Mouse (Mus musculus) embryonic facial prominence, embryonic 13.5 days (tissue): ENCODE results near the gene Fnbp1. TPM values are rescaled to one million over a fixed set of nuclear protein-coding genes. Genes with fewer than 3 reads are reported as not detected.

ENCODE experiments used
- ATAC-seq: fragments of 200-750 bp; cut with Nextera tagmentation; 2 replicates; pipeline ENCODE4 v1.8.0; 2017; ENCODE audit warnings: low read depth; ENCODE audit not compliant: insufficient number of reproducible peaks, insufficient read depth, low FRiP score, low TSS enrichment
- H3K27ac ChIP-seq: fragments of 300-500 bp; sonication (generic); 2 replicates; pipeline ENCODE4 v1.5.1; 2015; ENCODE audit warnings: moderate library complexity, mild to moderate bottlenecking, inconsistent platforms
- H3K27me3 ChIP-seq: fragments of 300-500 bp; sonication (generic); 2 replicates; pipeline ENCODE4 v1.6.1; 2015; ENCODE audit warnings: mild to moderate bottlenecking, inconsistent platforms
- H3K36me3 ChIP-seq: fragments of 300-500 bp; sonication (generic); 2 replicates; pipeline ENCODE4 v1.6.1; 2015; ENCODE audit warnings: mild to moderate bottlenecking, inconsistent platforms
- H3K4me1 ChIP-seq: fragments of 300-500 bp; sonication (generic); 2 replicates; pipeline ENCODE4 v1.6.1; 2015; ENCODE audit warnings: inconsistent platforms
- H3K4me2 ChIP-seq: fragments of 300-500 bp; sonication (generic); 2 replicates; pipeline ENCODE4 v1.6.1; 2015; ENCODE audit warnings: moderate library complexity, mild to moderate bottlenecking, inconsistent platforms
- H3K4me3 ChIP-seq: fragments of 300-500 bp; sonication (generic); 2 replicates; pipeline ENCODE4 v1.5.1; 2015; ENCODE audit warnings: mild to moderate bottlenecking, inconsistent platforms
- H3K9ac ChIP-seq: fragments of 300-500 bp; sonication (generic); 2 replicates; pipeline ENCODE4 v1.6.1; 2015; ENCODE audit warnings: mild to moderate bottlenecking, inconsistent platforms
- H3K9me3 ChIP-seq: fragments of 300-500 bp; sonication (generic); 2 replicates; pipeline ENCODE4 v1.6.1; 2016; ENCODE audit warnings: inconsistent platforms
- WGBS: fragments of 180-500 bp; shearing (Covaris S2); methylation state at CpG from one replicate; pipeline ENCODE4 v1.1.7; 2015; ENCODE audit warnings: mixed read lengths; 5-methylcytosine and 5-hydroxymethylcytosine counted together
- polyA plus RNA-seq: library from polyadenylated mRNA; unstranded; fragments of >200 nt; fragmentation: Nextera tagmentation; extraction: Ambion mirVana; gene quantifications from 2 replicates; pipeline ENCODE4 v1.2.1, GENCODE M21; 2015

Gene Fnbp1
- polyA plus RNA-seq, 1 experiment from 2014 or later = 29.4 TPM

DNA sequence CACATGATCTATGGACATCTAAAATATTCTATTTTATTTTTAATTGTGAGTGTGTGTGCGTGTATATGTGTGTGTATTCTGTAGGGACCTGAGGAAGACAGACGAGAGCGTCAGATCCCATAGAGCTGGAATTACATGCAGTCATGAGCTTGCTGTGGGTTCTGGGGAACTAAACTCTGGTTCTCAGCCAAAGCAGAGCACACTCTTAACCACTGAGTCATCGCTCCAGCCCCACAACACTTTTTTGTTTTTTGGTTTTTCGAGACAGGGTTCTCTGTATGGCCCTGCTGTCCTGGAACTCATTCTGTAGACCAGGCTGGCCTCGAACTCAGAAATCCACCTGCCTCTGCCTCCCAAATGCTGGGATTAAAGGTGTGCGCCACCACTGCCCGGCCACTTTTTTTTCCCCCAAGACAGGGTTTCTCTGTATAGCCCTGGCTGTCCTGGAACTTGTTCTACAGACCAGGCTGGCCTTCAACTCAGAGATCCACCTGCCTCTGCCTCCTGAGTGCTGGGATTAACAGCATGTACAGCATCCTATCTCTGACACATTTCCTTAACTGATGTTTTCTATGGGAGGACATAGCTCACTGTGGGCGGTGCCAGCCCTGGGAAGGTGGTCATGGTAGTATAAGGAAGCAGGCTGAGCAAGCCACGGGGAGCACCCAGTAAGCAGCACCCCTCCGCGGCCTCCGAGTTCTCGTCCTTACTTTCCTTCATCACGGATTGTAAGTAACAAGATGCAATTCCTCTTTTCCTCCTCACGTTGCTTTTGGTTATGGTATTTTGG is 65.3 kb downstream of the Fnbp1 start:
- Histone ChIP-seq H3K27me3 (no peaks in the 10 kb centered on the region), H3K27ac (no peak overlapping the region), H3K4me3 (no peak overlapping the region), H3K36me3 (peaks cover 41% of the 10 kb centered on the region), H3K4me1 (peaks cover 9% of the 10 kb centered on the region), H3K4me2 (no peak overlapping the region), H3K9me3 (no peaks in the 10 kb centered on the region), H3K9ac (no peak overlapping the region)
- no peak for ATAC-seq
- 89% methylated on average over 16 of the region's 16 CpGs for whole genome bisulfite sequencing

DNA sequence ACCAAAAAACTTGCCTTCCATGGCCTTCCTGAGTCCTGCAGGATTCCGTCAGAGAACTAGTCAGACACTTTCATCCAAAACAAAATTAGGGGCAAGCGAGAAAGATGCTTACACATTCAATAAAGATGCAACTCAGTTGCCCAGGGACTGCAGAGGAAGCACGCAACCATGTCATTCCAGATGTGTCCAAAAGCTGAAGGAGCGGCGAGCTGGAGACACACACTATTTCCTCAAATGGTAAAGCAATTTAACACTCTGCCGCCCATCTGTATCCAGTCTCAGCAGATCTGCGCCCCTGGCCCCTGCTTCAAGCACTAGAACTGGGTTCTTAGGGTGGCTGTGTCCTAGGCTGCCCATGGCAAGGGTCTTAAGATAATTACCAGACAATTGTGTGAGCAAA is 66.0 kb downstream of the Fnbp1 start:
- Histone ChIP-seq H3K4me1 (peaks cover 5% of the 10 kb centered on the region), H3K9ac (no peak overlapping the region), H3K9me3 (no peaks in the 10 kb centered on the region), H3K27me3 (no peaks in the 10 kb centered on the region), H3K4me2 (no peak overlapping the region), H3K4me3 (no peak overlapping the region), H3K27ac (no peak overlapping the region), H3K36me3 (peaks cover 41% of the 10 kb centered on the region)
- 80% methylated on average over 7 of the region's 7 CpGs for WGBS
- no peak for ATAC-seq

GRCm38 (mm10) chr2:31075168-31075567 is 66.6 kb downstream of the Fnbp1 start:
- H3K36me3 ChIP-seq = peaks cover 46% of the 10 kb centered on the region
- WGBS = 85% methylated on average over 2 of the region's 2 CpGs
- no peak overlapping the region for H3K4me2 ChIP-seq
- H3K4me3 ChIP-seq = no peak overlapping the region
- no peak overlapping the region for H3K27ac ChIP-seq
- H3K4me1 ChIP-seq = no peaks in the 10 kb centered on the region
- no peaks in the 10 kb centered on the region for H3K9me3 ChIP-seq
- no peak overlapping the region for H3K9ac ChIP-seq
- no peaks in the 10 kb centered on the region for H3K27me3 ChIP-seq
- ATAC-seq = no peak

GRCm38 (mm10) chr2:31069506-31069905 is 72.3 kb downstream of the Fnbp1 start:
- Histone ChIP-seq H3K9me3 (no peaks in the 10 kb centered on the region), H3K9ac (no peak overlapping the region), H3K36me3 (peaks cover 31% of the 10 kb centered on the region), H3K4me2 (no peak overlapping the region), H3K27me3 (no peaks in the 10 kb centered on the region), H3K4me3 (no peak overlapping the region), H3K4me1 (peaks cover 39% of the 10 kb centered on the region), H3K27ac (peak overlapping the region; percentile 94)
- ATAC-seq = no peak
- 85% methylated on average over 7 of the region's 7 CpGs for WGBS

GRCm38 (mm10) chr2:31069114-31069445 is 72.7 kb downstream of the Fnbp1 start:
- no peaks in the 10 kb centered on the region for H3K27me3 ChIP-seq
- H3K9me3 ChIP-seq = no peaks in the 10 kb centered on the region
- peak overlapping the region; percentile 94 for H3K27ac ChIP-seq
- no peak overlapping the region for H3K4me3 ChIP-seq
- H3K4me2 ChIP-seq = peak overlapping the region; percentile 32
- H3K36me3 ChIP-seq = peaks cover 29% of the 10 kb centered on the region
- WGBS = 61% methylated on average over 4 of the region's 4 CpGs
- 0 out of 2 replicates have a peak overlapping the region, but pooled peaks have one; percentile 17 for H3K9ac ChIP-seq
- peaks cover 39% of the 10 kb centered on the region for H3K4me1 ChIP-seq
- no peak for ATAC-seq

- peak; percentile 48; the same call in 1 of the 2 replicates for ATAC-seq
- 13% methylated on average over 13 of the region's 13 CpGs for WGBS
- Histone ChIP-seq H3K9ac (0 out of 2 replicates have a peak overlapping the region, but pooled peaks have one; percentile 17), H3K4me2 (peak overlapping the region; percentile 32), H3K9me3 (no peaks in the 10 kb centered on the region), H3K27ac (peak overlapping the region; percentile 94), H3K27me3 (no peaks in the 10 kb centered on the region), H3K4me3 (no peak overlapping the region), H3K36me3 (peaks cover 23% of the 10 kb centered on the region), H3K4me1 (peaks cover 39% of the 10 kb centered on the region)
These were observed 73.3 kb downstream of the Fnbp1 start for GRCm38 (mm10) chr2:31068246-31069113.

DNA sequence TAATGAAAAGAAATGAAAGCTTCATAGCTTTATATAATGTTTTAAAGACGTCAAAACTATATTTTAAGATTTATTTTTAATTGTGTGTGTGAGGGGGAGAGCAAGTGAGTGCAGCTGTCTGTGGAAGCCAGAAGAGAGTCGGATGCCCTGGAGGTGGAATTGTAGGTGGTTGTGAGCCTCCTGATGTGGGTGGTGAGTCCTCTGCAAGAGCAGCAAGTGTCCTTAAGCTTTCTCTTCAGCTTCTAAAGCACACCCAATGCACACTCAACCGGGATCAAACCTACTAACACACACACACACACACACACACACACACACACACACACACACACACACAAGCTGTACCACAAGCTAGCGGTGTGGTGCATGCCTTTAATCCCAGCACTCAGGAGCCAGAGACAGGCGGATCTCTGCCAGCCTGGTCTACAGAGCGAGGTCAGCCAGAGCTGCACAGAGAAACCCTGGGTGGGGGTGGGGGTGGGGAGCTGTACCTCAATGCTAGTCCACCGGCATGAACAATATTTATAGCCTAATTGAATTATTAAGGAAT is 74.0 kb downstream of the Fnbp1 start:
- 0 out of 2 replicates have a peak, but pooled peaks have one; percentile 27 for ATAC-seq
- Histone ChIP-seq H3K27ac (peak overlapping the region; percentile 94), H3K9me3 (no peaks in the 10 kb centered on the region), H3K27me3 (no peaks in the 10 kb centered on the region), H3K4me1 (peaks cover 39% of the 10 kb centered on the region), H3K4me3 (no peak overlapping the region), H3K36me3 (peaks cover 16% of the 10 kb centered on the region), H3K9ac (no peak overlapping the region), H3K4me2 (peak overlapping the region; percentile 16; the same call in 1 of the 2 replicates)
- 39% methylated on average over 7 of the region's 7 CpGs for WGBS

GRCm38 (mm10) chr2:31067059-31067595 is 74.7 kb downstream of the Fnbp1 start:
- Histone ChIP-seq H3K27me3 (no peaks in the 10 kb centered on the region), H3K9ac (no peak overlapping the region), H3K27ac (peak overlapping the region; percentile 94), H3K36me3 (peaks cover 11% of the 10 kb centered on the region), H3K9me3 (no peaks in the 10 kb centered on the region), H3K4me1 (peaks cover 39% of the 10 kb centered on the region), H3K4me3 (no peak overlapping the region), H3K4me2 (no peak overlapping the region)
- WGBS = 70% methylated on average over 13 of the region's 13 CpGs
- no peak for ATAC-seq

DNA sequence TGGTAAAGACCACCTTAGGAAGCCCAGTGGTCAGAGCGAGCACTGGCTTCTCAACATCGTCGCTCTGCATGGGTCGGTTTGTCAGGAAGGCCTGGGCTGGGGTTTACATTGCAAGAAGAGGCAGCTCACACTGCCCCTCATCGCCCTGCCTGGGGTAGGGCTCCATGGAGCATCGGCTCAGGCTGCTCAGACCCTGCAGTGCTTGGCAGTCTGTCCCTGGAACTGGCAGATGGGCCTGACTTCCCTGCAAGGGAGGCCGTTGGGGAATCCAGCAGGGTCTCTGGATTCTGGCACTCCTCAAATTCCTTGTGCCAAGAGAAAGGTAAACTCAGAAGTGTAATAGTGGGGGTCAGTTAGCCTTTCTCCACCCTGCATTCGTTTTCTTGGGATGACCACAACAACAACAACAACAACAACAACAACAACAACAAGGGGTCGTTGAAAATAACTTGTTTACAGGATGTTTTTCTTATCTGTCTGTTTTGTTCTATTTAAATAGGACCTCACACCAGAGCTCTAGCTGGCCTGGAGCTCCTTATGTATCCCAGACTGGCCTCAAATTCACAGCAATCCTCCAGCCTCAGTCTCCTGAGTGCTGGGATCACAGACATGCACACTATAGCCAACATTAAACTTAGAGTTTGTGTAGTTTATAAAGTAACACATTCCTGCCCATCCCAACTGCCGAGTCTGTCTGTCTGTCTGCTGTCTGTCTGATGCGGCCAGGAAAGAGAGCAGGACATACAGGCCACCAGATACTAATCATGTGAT is 75.6 kb downstream of the Fnbp1 start:
- 0 out of 2 replicates have a peak, but pooled peaks have one; percentile 20 for ATAC-seq
- 81% methylated on average over 11 of the region's 11 CpGs for WGBS
- no peak overlapping the region for H3K4me3 ChIP-seq
- H3K4me1 ChIP-seq = peaks cover 39% of the 10 kb centered on the region
- no peak overlapping the region; the same call in 1 of the 2 replicates for H3K27ac ChIP-seq
- no peaks in the 10 kb centered on the region for H3K27me3 ChIP-seq
- H3K9ac ChIP-seq = no peak overlapping the region
- H3K36me3 ChIP-seq = peaks cover 14% of the 10 kb centered on the region
- H3K4me2 ChIP-seq = no peak overlapping the region
- no peaks in the 10 kb centered on the region for H3K9me3 ChIP-seq

GRCm38 (mm10) chr2:31061868-31062628 is 79.8 kb downstream of the Fnbp1 start:
- Histone ChIP-seq H3K27me3 (no peaks in the 10 kb centered on the region), H3K36me3 (peaks cover 34% of the 10 kb centered on the region), H3K4me3 (no peak overlapping the region), H3K27ac (no peak overlapping the region), H3K9ac (no peak overlapping the region), H3K4me2 (no peak overlapping the region), H3K9me3 (no peaks in the 10 kb centered on the region), H3K4me1 (peaks cover 11% of the 10 kb centered on the region)
- ATAC-seq = no peak
- WGBS = 90% methylated on average over 10 of the region's 10 CpGs
